Mouse (Mus musculus) kidney, postnatal 0 days (tissue): ENCODE data around the gene Gm5965. TPM values are rescaled to one million over a fixed set of nuclear protein-coding genes. Genes with fewer than 3 reads are reported as not detected.

Experiments
- ATAC-seq: fragments of 200-750 bp; cut with Nextera tagmentation; replicated peaks from 2 replicates; pipeline ENCODE4 v1.8.0; 2017; ENCODE audit warnings: low read depth, moderate number of reproducible peaks, moderate TSS enrichment, moderate library complexity; ENCODE audit not compliant: low FRiP score
- DNase-seq: peaks from one replicate; pipeline ENCODE4 v3.0.0-alpha.2; 2016; ENCODE audit warnings: low spot score
- H3K27ac ChIP-seq: fragments of 300-500 bp; sonication (generic); 2 replicates; pipeline ENCODE4 v1.5.1; 2014; ENCODE audit warnings: mild to moderate bottlenecking
- H3K27me3 ChIP-seq: fragments of 300-500 bp; sonication (generic); 2 replicates; pipeline ENCODE4 v1.6.1; 2014; ENCODE audit warnings: low read length, mixed read lengths; ENCODE audit not compliant: insufficient read depth
- H3K36me3 ChIP-seq: fragments of 300-500 bp; sonication (generic); 2 replicates; pipeline ENCODE4 v1.6.1; 2014; ENCODE audit warnings: low read length, mixed read lengths; ENCODE audit not compliant: insufficient read depth
- H3K4me1 ChIP-seq: fragments of 300-500 bp; sonication (generic); replicated peaks from 2 replicates; pipeline ENCODE4 v1.6.1; 2014; ENCODE audit warnings: antibody characterized with exemption, low read length, mixed read lengths; ENCODE audit not compliant: insufficient read depth
- H3K4me2 ChIP-seq: fragments of 300-500 bp; sonication (generic); 2 replicates; pipeline ENCODE4 v1.6.1; 2014; ENCODE audit warnings: mild to moderate bottlenecking, low read length, moderate library complexity, mixed read lengths
- H3K4me3 ChIP-seq: fragments of 300-500 bp; sonication (generic); replicated peaks from 2 replicates; pipeline ENCODE4 v1.5.1; 2014; ENCODE audit warnings: low read depth, low read length
- H3K9ac ChIP-seq: fragments of 300-500 bp; sonication (generic); 2 replicates; pipeline ENCODE4 v1.6.1; 2014; ENCODE audit warnings: low read depth, low read length
- H3K9me3 ChIP-seq: fragments of 300-500 bp; sonication (generic); replicated peaks from 2 replicates; pipeline ENCODE4 v1.6.1; 2016; ENCODE audit warnings: low read length, inconsistent platforms, mixed read lengths
- CTCF ChIP-seq: IDR thresholded peaks from 2 replicates; pipeline ENCODE4 v1.5.1; 2016; ENCODE audit warnings: antibody characterized with exemption, low read depth, mild to moderate bottlenecking, moderate library complexity
- WGBS: fragments of 180-500 bp; shearing (Covaris S2); extraction: QIAGEN DNeasy Blood & Tissue Kit; methylation state at CpG from one replicate; pipeline ENCODE4 v1.1.7; 2014; 5-methylcytosine and 5-hydroxymethylcytosine counted together
- polyA plus RNA-seq: library from polyadenylated mRNA; unstranded; fragments of >200 nt; fragmentation: Nextera tagmentation; extraction: Ambion mirVana; gene quantifications from 2 replicates; pipeline ENCODE4 v1.2.1, GENCODE M21; 2015

Gene Gm5965
- polyA plus RNA-seq, 1 experiment from 2014 or later, result not detected

DNA sequence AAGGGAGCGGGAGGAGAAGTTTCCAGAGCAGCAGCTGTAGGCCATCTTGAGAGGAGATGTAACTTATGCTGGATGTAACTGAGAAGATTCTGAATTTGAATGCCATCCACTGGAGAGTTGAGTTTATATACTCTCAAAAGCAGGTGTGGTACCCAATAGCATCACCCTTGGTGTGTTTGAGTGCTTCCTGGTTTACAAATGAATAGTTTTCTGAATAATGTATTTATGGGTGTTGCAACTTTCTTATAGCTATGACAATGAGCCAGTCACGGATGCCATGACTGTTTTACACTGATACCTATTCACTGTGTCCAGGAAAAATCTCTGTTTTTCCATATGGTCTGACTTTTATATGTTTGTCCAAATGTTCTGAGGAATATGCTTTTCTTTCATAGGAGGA, 3.6 kb upstream of the Gm5965 start, which contains the start of gene 2310057N15Rik:
2310057N15Rik (minus strand) TSS at position 101 of the 400 bp plus-strand sequence.
- ATAC-seq, result no peak
- Histone ChIP-seq H3K4me1 (no peaks in the 10 kb centered on the region), H3K4me2 (no peak within 1 kb of the TSS), H3K27ac (no peak within 1 kb of the TSS), H3K9ac (no peak within 1 kb of the TSS), H3K4me3 (no peak within 1 kb of the TSS), H3K9me3 (no peaks in the 10 kb centered on the region), H3K36me3 (no peaks in the 10 kb centered on the region), H3K27me3 (no peaks in the 10 kb centered on the region)
- WGBS, result 90% methylated on average over 2 of the region's 2 CpGs
- TF ChIP-seq CTCF, result no peak
- no peak for DNase-seq

DNA sequence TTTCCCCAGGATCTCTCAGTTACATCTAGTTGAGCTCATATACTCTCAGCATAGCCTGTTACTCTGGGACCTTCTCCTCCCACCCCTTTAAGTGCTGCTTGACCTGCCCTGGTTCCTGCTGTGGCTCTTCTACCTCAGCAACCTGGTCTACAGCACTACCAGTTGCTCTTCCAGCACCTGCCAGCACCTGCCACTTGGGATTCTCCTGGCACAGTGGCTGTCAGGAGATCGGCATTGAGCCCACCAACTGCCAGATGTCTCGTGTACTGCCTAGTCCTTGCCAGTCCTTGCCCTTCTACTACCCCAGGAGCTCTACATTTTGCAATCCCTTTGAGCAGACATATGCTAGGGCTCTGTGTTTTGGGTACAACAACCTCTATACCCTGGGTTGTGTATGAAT, 9.1 kb downstream of the Gm5965 start:
- no peak for ATAC-seq
- H3K27ac ChIP-seq, result no peak overlapping the region
- no peaks in the 10 kb centered on the region for H3K36me3 ChIP-seq
- WGBS, result 82% methylated on average over 2 of the region's 2 CpGs
- H3K4me2 ChIP-seq, result no peak overlapping the region
- H3K4me3 ChIP-seq, result no peak overlapping the region
- H3K27me3 ChIP-seq, result no peaks in the 10 kb centered on the region
- no peak for TF ChIP-seq CTCF
- no peak overlapping the region for H3K9ac ChIP-seq
- H3K9me3 ChIP-seq, result no peaks in the 10 kb centered on the region
- no peak for DNase-seq
- no peaks in the 10 kb centered on the region for H3K4me1 ChIP-seq

DNA sequence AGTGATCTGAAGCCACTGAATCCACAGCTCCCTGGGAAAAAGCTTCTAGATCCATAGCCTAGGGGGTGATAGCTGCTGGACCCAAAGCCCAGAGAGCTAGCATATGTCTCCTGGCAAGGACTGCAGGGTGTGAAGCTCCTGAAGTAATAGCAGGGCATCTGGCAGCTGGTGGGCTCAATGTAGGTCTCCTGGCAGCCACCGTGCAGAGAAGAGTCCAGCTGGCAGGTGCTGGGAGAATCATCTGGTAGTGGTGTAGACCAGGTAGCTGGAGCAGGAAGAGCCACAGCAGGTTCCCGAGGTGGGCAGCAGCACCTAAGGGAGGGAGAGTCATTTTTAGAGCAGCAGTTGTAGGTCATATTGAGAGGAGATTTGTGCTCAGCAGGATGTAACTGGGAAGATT, 34.1 kb downstream of the Gm5965 start, which contains the start of gene Gm20741:
Gm20741 (minus strand) TSS at position 394 of the 400 bp plus-strand sequence.
- no peaks in the 10 kb centered on the region for H3K9me3 ChIP-seq
- H3K9ac ChIP-seq, result no peak within 1 kb of the TSS
- no peak for TF ChIP-seq CTCF
- no peak within 1 kb of the TSS for H3K4me3 ChIP-seq
- H3K36me3 ChIP-seq, result no peaks in the 10 kb centered on the region
- no peak for DNase-seq
- WGBS, result 76% methylated on average over 2 of the region's 2 CpGs
- no peak for ATAC-seq
- H3K27ac ChIP-seq, result no peak within 1 kb of the TSS
- no peaks in the 10 kb centered on the region for H3K27me3 ChIP-seq
- H3K4me2 ChIP-seq, result no peak within 1 kb of the TSS
- no peaks in the 10 kb centered on the region for H3K4me1 ChIP-seq

DNA sequence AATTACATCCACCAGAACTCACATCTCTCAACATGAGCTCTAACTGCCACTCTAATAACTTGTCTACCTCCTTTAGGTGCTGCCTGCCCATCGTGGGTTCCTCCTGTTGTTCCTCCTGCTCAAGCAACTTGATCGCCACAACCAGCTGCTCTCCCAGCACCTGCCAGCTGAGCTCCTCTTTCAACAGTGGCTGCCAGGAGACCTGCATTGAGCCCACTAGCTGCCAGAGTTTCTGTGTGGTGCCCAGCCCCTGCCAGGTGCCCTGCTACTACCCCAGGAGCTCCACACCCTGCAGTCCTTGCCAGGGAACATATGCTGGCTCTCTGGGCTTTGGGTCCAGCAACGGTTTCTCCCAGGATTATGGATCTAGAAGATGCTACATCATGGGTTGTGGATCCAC, 42.4 kb downstream of the Gm5965 start, which contains the start of gene Krtap15:
Krtap15 (plus strand) TSS at position 150 of the 400 bp plus-strand sequence.
- Histone ChIP-seq H3K9ac (no peak within 1 kb of the TSS), H3K27ac (no peak within 1 kb of the TSS), H3K27me3 (no peaks in the 10 kb centered on the region), H3K4me2 (no peak within 1 kb of the TSS), H3K36me3 (no peaks in the 10 kb centered on the region), H3K4me1 (no peaks in the 10 kb centered on the region), H3K9me3 (no peaks in the 10 kb centered on the region), H3K4me3 (no peak within 1 kb of the TSS)
- no peak for TF ChIP-seq CTCF
- ATAC-seq (no peak), DNase-seq (no peak)
- 74% methylated on average over 3 of the region's 3 CpGs for WGBS

DNA sequence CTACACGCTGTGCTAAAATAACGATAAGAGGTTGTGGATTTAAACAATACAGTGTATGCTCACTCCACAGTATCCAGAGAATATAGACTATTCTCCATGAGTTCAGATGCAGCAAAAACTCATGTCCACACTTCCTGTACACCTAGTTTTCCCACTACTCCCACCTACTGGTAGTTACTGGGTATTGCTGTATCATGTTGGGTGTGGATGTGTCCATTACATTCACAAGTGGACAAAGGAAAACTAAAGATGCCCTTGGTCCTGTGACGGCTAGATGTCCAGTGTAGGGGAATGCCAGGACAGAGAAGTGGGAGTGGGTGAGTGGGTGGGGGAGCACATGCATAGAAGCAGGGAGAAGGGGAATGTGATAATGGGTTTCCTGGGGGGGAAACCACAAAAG, 46.0 kb downstream of the Gm5965 start:
- 81% methylated on average over 3 of the region's 3 CpGs for WGBS
- Histone ChIP-seq H3K36me3 (no peaks in the 10 kb centered on the region), H3K27ac (no peak overlapping the region), H3K9me3 (no peaks in the 10 kb centered on the region), H3K9ac (no peak overlapping the region), H3K27me3 (no peaks in the 10 kb centered on the region), H3K4me3 (no peak overlapping the region), H3K4me2 (no peak overlapping the region), H3K4me1 (no peaks in the 10 kb centered on the region)
- ATAC-seq, result no peak
- peak; percentile 49 for DNase-seq
- TF ChIP-seq CTCF, result peak; percentile 74

DNA sequence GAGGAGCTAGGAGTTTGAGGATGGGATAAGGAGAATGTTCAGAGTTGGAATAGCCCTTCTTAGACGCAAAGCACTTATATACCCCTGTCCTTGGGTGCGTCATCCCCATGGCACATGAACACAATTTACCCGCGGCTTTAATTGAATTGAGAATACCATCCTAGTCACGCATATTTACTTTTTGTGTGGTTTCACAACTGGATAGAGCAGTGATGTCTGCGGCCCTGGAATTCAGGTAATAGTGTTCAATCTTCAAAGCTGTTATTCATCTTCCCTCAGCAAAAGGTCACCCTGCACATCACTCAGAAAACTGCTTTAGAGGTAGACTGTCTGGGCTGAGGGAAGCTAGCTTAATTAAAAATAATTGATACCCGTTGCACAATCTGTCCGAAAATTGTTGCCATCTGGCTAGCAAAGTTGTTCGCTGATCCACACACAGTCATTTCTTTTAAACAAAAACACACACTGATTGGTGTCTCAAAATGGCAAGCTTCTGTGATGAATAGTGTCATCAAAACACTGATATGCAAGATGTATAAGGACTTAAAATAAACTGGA, 48.5 kb downstream of the Gm5965 start, which contains the start of gene Krtap14:
Krtap14 (minus strand) TSS at position 51 of the 558 bp plus-strand sequence.
- Histone ChIP-seq H3K36me3 (no peaks in the 10 kb centered on the region), H3K4me1 (no peaks in the 10 kb centered on the region), H3K27ac (no peak within 1 kb of the TSS), H3K4me3 (no peak within 1 kb of the TSS), H3K4me2 (no peak within 1 kb of the TSS), H3K27me3 (no peaks in the 10 kb centered on the region), H3K9ac (no peak within 1 kb of the TSS), H3K9me3 (no peaks in the 10 kb centered on the region)
- WGBS, result 88% methylated on average over 9 of the region's 9 CpGs
- DNase-seq (no peak), ATAC-seq (no peak)
- TF ChIP-seq CTCF, result no peak

DNA sequence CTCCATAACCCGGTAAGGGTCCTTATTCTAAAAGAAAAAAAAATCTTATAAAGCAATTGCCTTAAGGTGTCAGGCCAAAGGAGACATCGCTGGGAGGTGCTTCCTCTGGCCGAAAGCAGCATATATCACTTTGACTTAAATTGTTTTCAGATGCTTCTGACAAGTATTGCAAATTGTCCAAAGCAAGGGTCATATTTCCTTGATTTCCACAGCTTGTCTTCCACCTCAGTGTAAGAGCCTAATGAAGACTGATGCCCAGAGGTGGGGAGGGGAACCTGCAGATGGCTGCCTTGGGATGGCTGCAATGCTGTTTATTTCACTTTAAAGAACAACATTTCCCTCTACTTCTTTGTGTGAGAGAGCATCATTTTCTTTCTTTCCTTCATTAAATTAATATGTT, 49.3 kb downstream of the Gm5965 start:
- ATAC-seq, result no peak
- TF ChIP-seq CTCF, result no peak
- Histone ChIP-seq H3K4me1 (no peaks in the 10 kb centered on the region), H3K36me3 (no peaks in the 10 kb centered on the region), H3K9ac (no peak overlapping the region), H3K27me3 (no peaks in the 10 kb centered on the region), H3K4me3 (no peak overlapping the region), H3K9me3 (no peaks in the 10 kb centered on the region), H3K4me2 (no peak overlapping the region), H3K27ac (no peak overlapping the region)
- whole genome bisulfite sequencing, result 32% methylated on average over 3 of the region's 3 CpGs
- DNase-seq, result no peak

Other genes starting within 250 kb of the Gm5965 start
- gene Cldn8, start 214.7 kb upstream of the Gm5965 start, polyA plus RNA-seq, result 210 and 219 TPM in 2 replicates
- not detected in 2 replicates for gene Krtap24-1, start 165.6 kb upstream of the Gm5965 start, polyA plus RNA-seq
- not detected in 2 replicates for gene 2310079G19Rik, start 150.2 kb upstream of the Gm5965 start, polyA plus RNA-seq
- not detected in 2 replicates for gene Krtap26-1, start 130.1 kb upstream of the Gm5965 start, polyA plus RNA-seq
- not detected in 2 replicates for gene Krtap27-1, start 106.2 kb upstream of the Gm5965 start, polyA plus RNA-seq
- gene 2310061N02Rik, start 69.9 kb upstream of the Gm5965 start, polyA plus RNA-seq, result not detected in 2 replicates
- gene Krtap13-1, start 49.0 kb upstream of the Gm5965 start, polyA plus RNA-seq, result not detected in 2 replicates
- not detected in 2 replicates for gene Krtap13, start 26.3 kb upstream of the Gm5965 start, polyA plus RNA-seq
- not detected in 2 replicates for gene 2310034C09Rik, start 19.0 kb upstream of the Gm5965 start, polyA plus RNA-seq
- gene 2310057N15Rik, start 3.7 kb upstream of the Gm5965 start, polyA plus RNA-seq, result not detected in 2 replicates
- not detected in 2 replicates for gene Gm20741, start 34.3 kb downstream of the Gm5965 start, polyA plus RNA-seq
- not detected in 2 replicates for gene Krtap15, start 42.3 kb downstream of the Gm5965 start, polyA plus RNA-seq
- not detected in 2 replicates for gene Krtap14, start 48.2 kb downstream of the Gm5965 start, polyA plus RNA-seq
- gene Krtap19-1, start 91.5 kb downstream of the Gm5965 start, polyA plus RNA-seq, result not detected in 2 replicates
- not detected in 2 replicates for gene Krtap19-2, start 96.4 kb downstream of the Gm5965 start, polyA plus RNA-seq
- not detected in 2 replicates for gene Krtap19-3, start 100.1 kb downstream of the Gm5965 start, polyA plus RNA-seq
- gene Krtap19-4, start 107.2 kb downstream of the Gm5965 start, polyA plus RNA-seq, result not detected in 2 replicates
- gene Krtap19-5, start 118.6 kb downstream of the Gm5965 start, polyA plus RNA-seq, result not detected in 2 replicates
- gene Krtap19-9b, start 154.4 kb downstream of the Gm5965 start, polyA plus RNA-seq, result not detected in 2 replicates
- not detected in 2 replicates for gene Krtap16-3, start 185.0 kb downstream of the Gm5965 start, polyA plus RNA-seq
- not detected in 2 replicates for gene Krtap22-2, start 232.9 kb downstream of the Gm5965 start, polyA plus RNA-seq
- gene Gm10229, start 237.4 kb downstream of the Gm5965 start, polyA plus RNA-seq, result not detected in 2 replicates